Mouse (Mus musculus): ENCODE measurements at regions not wholly inside any gene's neighbourhood (a gene's known extent, or its start where the extent isn't known, plus 50 kb on each side); places are given as distances from the start of the nearest gene placed in this dataset.

GRCm38 (mm10) chr9:82682196-82682595, 147.1 kb upstream of the Irak1bp1 start:
- H3K4me3 ChIP-seq (replicated peaks; ENCODE audit: insufficient read depth, low read depth, low read length), result no peak overlapping the region
- WGBS, result 13% methylated on average over 1 of the region's 1 CpGs
- DNase-seq, result no peak
- no peaks in the 10 kb centered on the region for H3K4me1 ChIP-seq (ENCODE audit: control insufficient read depth, insufficient read depth, low read length)
- TF ChIP-seq POLR2A (IDR thresholded peaks at IDR 0.05; ENCODE audit: borderline replicate concordance, insufficient read depth, low read length) (no peak), CTCF (IDR thresholded peaks at IDR 0.05; ENCODE audit: borderline replicate concordance, insufficient read depth, low read depth, low read length) (no peak)
- no peak overlapping the region for H3K27ac ChIP-seq (ENCODE audit: insufficient read depth, low read length)
- H3K27me3 ChIP-seq (ENCODE audit: control insufficient read depth, insufficient read depth, low read length), result no peaks in the 10 kb centered on the region

DNA sequence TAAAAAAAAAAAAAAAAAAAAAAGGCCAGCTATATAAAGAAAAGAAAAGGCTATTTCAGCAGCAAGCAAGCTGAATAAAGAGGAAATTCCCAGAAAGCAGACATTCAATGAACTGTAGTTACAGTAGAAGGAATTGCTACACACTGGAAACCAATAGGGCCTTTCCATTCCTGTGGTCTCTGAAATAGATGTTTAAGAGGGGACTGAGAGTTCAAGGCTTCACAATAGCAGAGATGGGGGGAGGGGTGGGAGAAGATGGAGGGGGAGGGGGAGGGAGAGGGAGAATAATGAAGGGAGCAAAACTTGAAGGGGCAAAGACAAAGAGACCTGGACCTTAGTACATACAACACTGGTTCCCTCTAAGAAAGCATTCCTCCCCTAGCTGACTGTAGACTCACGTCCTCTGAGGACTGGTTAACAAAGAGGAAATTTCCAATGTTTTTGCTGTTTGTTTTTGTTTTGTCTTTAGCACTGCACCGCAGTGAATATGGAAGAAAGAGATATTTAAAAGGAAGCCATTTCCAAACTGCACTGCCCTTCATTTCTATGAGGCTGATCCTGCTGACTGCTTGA, 119.8 kb upstream of the Irak1bp1 start:
- WGBS, result 56% methylated on average over 2 of the region's 2 CpGs
- no peak for TF ChIP-seq POLR2A (IDR thresholded peaks at IDR 0.05; ENCODE audit: borderline replicate concordance, insufficient read depth, low read length)
- TF ChIP-seq CTCF (IDR thresholded peaks at IDR 0.05; ENCODE audit: borderline replicate concordance, insufficient read depth, low read depth, low read length), result no peak

DNA sequence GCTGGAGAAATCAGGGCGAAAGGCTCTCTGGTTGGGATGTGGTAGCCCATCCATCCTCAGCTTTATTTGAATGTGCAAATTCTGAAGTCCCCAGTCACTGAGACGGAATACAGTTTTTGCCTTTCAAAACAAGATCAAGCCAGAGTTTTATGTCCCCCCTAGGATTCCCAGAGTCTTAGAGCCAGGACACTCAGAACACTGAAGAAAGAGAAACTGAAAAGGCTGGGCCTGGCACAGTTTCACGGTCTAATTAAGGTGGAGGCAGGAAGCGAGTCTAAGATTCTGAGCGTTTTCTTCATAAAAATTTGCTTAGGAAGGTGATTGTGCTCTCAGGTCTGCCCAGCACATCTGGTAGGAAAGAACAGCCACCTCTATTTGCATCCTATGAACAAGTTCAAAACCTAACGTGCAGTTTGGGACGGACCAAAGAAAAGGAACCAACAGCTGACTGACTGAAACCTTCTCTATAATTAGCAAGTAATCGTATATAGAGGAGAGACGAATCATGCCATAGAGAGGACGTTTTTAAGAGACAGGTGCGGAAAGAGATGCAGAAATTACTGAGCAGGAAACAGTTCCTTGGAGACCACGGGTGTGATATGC, 119.2 kb upstream of the Irak1bp1 start:
- no peak for DNase-seq
- no peak for TF ChIP-seq POLR2A (IDR thresholded peaks at IDR 0.05; ENCODE audit: borderline replicate concordance, insufficient read depth, low read length)
- no peak for TF ChIP-seq CTCF (IDR thresholded peaks at IDR 0.05; ENCODE audit: borderline replicate concordance, insufficient read depth, low read depth, low read length)
- Histone ChIP-seq H3K27ac (ENCODE audit: insufficient read depth, low read length) (no peak overlapping the region), H3K4me3 (replicated peaks; ENCODE audit: insufficient read depth, low read depth, low read length) (no peak overlapping the region), H3K27me3 (ENCODE audit: control insufficient read depth, insufficient read depth, low read length) (no peaks in the 10 kb centered on the region), H3K4me1 (ENCODE audit: control insufficient read depth, insufficient read depth, low read length) (no peaks in the 10 kb centered on the region)
- WGBS, result 59% methylated on average over 12 of the region's 12 CpGs

More for the DNA sequence above, 119.8 kb upstream of the Irak1bp1 start:
- Histone ChIP-seq H3K4me1 (ENCODE audit: control insufficient read depth, insufficient read depth, low read length) (no peaks in the 10 kb centered on the region), H3K27ac (ENCODE audit: insufficient read depth, low read length) (no peak overlapping the region), H3K27me3 (ENCODE audit: control insufficient read depth, insufficient read depth, low read length) (no peaks in the 10 kb centered on the region), H3K4me3 (replicated peaks; ENCODE audit: insufficient read depth, low read depth, low read length) (no peak overlapping the region)
- DNase-seq, result no peak

GRCm38 (mm10) chr9:82710945-82711516, 118.3 kb upstream of the Irak1bp1 start:
- H3K4me1 ChIP-seq (ENCODE audit: control insufficient read depth, insufficient read depth, low read length), result no peaks in the 10 kb centered on the region
- no peak for DNase-seq
- no peaks in the 10 kb centered on the region for H3K27me3 ChIP-seq (ENCODE audit: control insufficient read depth, insufficient read depth, low read length)
- whole genome bisulfite sequencing, result 71% methylated on average over 6 of the region's 6 CpGs
- H3K4me3 ChIP-seq (replicated peaks; ENCODE audit: insufficient read depth, low read depth, low read length), result no peak overlapping the region
- no peak overlapping the region for H3K27ac ChIP-seq (ENCODE audit: insufficient read depth, low read length)
- TF ChIP-seq POLR2A (IDR thresholded peaks at IDR 0.05; ENCODE audit: borderline replicate concordance, insufficient read depth, low read length) (no peak), CTCF (IDR thresholded peaks at IDR 0.05; ENCODE audit: borderline replicate concordance, insufficient read depth, low read depth, low read length) (no peak)

GRCm38 (mm10) chr9:82712769-82713733, 116.3 kb upstream of the Irak1bp1 start:
- no peak for DNase-seq
- Histone ChIP-seq H3K27me3 (ENCODE audit: control insufficient read depth, insufficient read depth, low read length) (no peaks in the 10 kb centered on the region), H3K4me3 (replicated peaks; ENCODE audit: insufficient read depth, low read depth, low read length) (no peak overlapping the region), H3K4me1 (ENCODE audit: control insufficient read depth, insufficient read depth, low read length) (no peaks in the 10 kb centered on the region), H3K27ac (ENCODE audit: insufficient read depth, low read length) (no peak overlapping the region)
- 85% methylated on average over 3 of the region's 3 CpGs for whole genome bisulfite sequencing
- TF ChIP-seq POLR2A (IDR thresholded peaks at IDR 0.05; ENCODE audit: borderline replicate concordance, insufficient read depth, low read length) (no peak), CTCF (IDR thresholded peaks at IDR 0.05; ENCODE audit: borderline replicate concordance, insufficient read depth, low read depth, low read length) (no peak)

- Histone ChIP-seq H3K27ac (ENCODE audit: insufficient read depth, low read length) (no peak overlapping the region), H3K4me3 (replicated peaks; ENCODE audit: insufficient read depth, low read depth, low read length) (no peak overlapping the region), H3K27me3 (ENCODE audit: control insufficient read depth, insufficient read depth, low read length) (no peaks in the 10 kb centered on the region), H3K4me1 (ENCODE audit: control insufficient read depth, insufficient read depth, low read length) (no peaks in the 10 kb centered on the region)
- DNase-seq, result no peak
- 68% methylated on average over 3 of the region's 3 CpGs for WGBS
- TF ChIP-seq CTCF (IDR thresholded peaks at IDR 0.05; ENCODE audit: borderline replicate concordance, insufficient read depth, low read depth, low read length) (no peak), POLR2A (IDR thresholded peaks at IDR 0.05; ENCODE audit: borderline replicate concordance, insufficient read depth, low read length) (no peak)
Measured at GRCm38 (mm10) chr9:82728652-82729051, 100.7 kb upstream of the Irak1bp1 start.

DNA sequence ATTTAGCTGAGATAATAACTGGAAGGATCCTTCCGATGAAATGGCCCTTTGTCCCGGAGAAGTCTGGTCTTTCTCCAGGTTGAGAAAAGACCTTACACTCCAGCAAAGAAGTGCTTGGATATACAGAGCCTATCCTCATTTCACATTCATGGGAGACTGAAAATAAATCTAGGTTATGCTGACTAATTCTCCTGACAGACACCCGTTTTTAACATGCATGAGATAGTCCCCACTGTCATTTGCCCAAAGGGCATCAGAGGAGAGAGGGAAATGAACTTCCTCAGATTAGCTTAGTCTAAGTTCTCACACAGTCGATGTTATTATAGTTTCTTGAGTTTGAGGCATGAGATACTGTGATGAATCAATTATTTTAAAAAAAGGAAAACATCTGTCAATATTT, 99.7 kb upstream of the Irak1bp1 start:
- H3K4me3 ChIP-seq (replicated peaks; ENCODE audit: insufficient read depth, low read depth, low read length), result no peak overlapping the region
- H3K27ac ChIP-seq (ENCODE audit: insufficient read depth, low read length), result no peak overlapping the region
- H3K4me1 ChIP-seq (ENCODE audit: control insufficient read depth, insufficient read depth, low read length), result no peaks in the 10 kb centered on the region
- TF ChIP-seq CTCF (IDR thresholded peaks at IDR 0.05; ENCODE audit: borderline replicate concordance, insufficient read depth, low read depth, low read length), result no peak
- TF ChIP-seq POLR2A (IDR thresholded peaks at IDR 0.05; ENCODE audit: borderline replicate concordance, insufficient read depth, low read length), result no peak
- DNase-seq, result peak in 1 of 2 experiments; percentile 1
- 63% methylated on average over 4 of the region's 4 CpGs for WGBS
- no peaks in the 10 kb centered on the region for H3K27me3 ChIP-seq (ENCODE audit: control insufficient read depth, insufficient read depth, low read length)

Measured in cerebellum, adult 2 months (tissue).